Mouse (Mus musculus) lung, embryonic 16.5 days (tissue): ENCODE results near the gene Rbms3. TPM values are rescaled to one million over a fixed set of nuclear protein-coding genes. Genes with fewer than 3 reads are reported as not detected.

Source experiments
- ATAC-seq: fragments of 200-750 bp; cut with Nextera tagmentation; 2 replicates; pipeline ENCODE4 v1.8.0; 2017; ENCODE audit warnings: low read depth, mild to moderate bottlenecking, moderate library complexity
- H3K27ac ChIP-seq: fragments of 300-500 bp; sonication (generic); 2 replicates; pipeline ENCODE4 v1.5.1; 2014; ENCODE audit warnings: mild to moderate bottlenecking, control low read depth, low read length
- H3K27me3 ChIP-seq: fragments of 300-500 bp; sonication (generic); 2 replicates; pipeline ENCODE4 v1.6.1; 2014; ENCODE audit warnings: low read depth, low read length, mixed read lengths; ENCODE audit not compliant: control insufficient read depth, insufficient read depth
- H3K36me3 ChIP-seq: fragments of 300-500 bp; sonication (generic); 2 replicates; pipeline ENCODE4 v1.6.1; 2014; ENCODE audit warnings: low read length; ENCODE audit not compliant: control insufficient read depth, insufficient read depth
- H3K4me1 ChIP-seq: fragments of 300-500 bp; sonication (generic); replicated peaks from 2 replicates; pipeline ENCODE4 v1.6.1; 2014; ENCODE audit warnings: low read length, mixed read lengths; ENCODE audit not compliant: control insufficient read depth, insufficient read depth
- H3K4me2 ChIP-seq: fragments of 300-500 bp; sonication (generic); 2 replicates; pipeline ENCODE4 v1.6.1; 2014; ENCODE audit warnings: low read depth, low read length, control low read depth
- H3K4me3 ChIP-seq: fragments of 300-500 bp; sonication (generic); 2 replicates; pipeline ENCODE4 v1.5.1; 2014; ENCODE audit warnings: mild to moderate bottlenecking, low read length, control low read depth
- H3K9ac ChIP-seq: fragments of 300-500 bp; sonication (generic); 2 replicates; pipeline ENCODE4 v1.6.1; 2014; ENCODE audit warnings: low read length, control low read depth
- H3K9me3 ChIP-seq: fragments of 300-500 bp; sonication (generic); 2 replicates; pipeline ENCODE4 v1.6.1; 2016; ENCODE audit warnings: low read length; ENCODE audit not compliant: control insufficient read depth
- WGBS: fragments of 180-500 bp; shearing (Covaris S2); extraction: QIAGEN DNeasy Blood & Tissue Kit; methylation state at CpG from one replicate; pipeline ENCODE4 v1.1.7; 2014; 5-methylcytosine and 5-hydroxymethylcytosine counted together
- polyA plus RNA-seq: library from polyadenylated mRNA; unstranded; fragments of >200 nt; fragmentation: Nextera tagmentation; extraction: Ambion mirVana; gene quantifications from 2 replicates; pipeline ENCODE4 v1.2.1, GENCODE M21; 2015

Gene Rbms3
- polyA plus RNA-seq, 1 experiment from 2014 or later: 104 TPM

- H3K27me3 ChIP-seq: no peaks in the 10 kb centered on the region
- peaks cover 4% of the 10 kb centered on the region; the same call in 1 of the 2 replicates for H3K9me3 ChIP-seq
- no peak overlapping the region for H3K9ac ChIP-seq
- peaks cover 2% of the 10 kb centered on the region; the same call in 1 of the 2 replicates for H3K36me3 ChIP-seq
- H3K4me1 ChIP-seq: peaks cover 15% of the 10 kb centered on the region
- H3K4me3 ChIP-seq: no peak overlapping the region
- no peak overlapping the region for H3K27ac ChIP-seq
- no peak for ATAC-seq
- 87% methylated on average over 6 of the region's 6 CpGs for WGBS
- no peak overlapping the region for H3K4me2 ChIP-seq
Measured at GRCm38 (mm10) chr9:117065601-117066000, 564.1 kb downstream of the Rbms3 start.

- Histone ChIP-seq H3K27me3 (no peaks in the 10 kb centered on the region), H3K4me3 (no peak overlapping the region), H3K4me1 (no peaks in the 10 kb centered on the region), H3K36me3 (no peaks in the 10 kb centered on the region), H3K9ac (no peak overlapping the region), H3K9me3 (no peaks in the 10 kb centered on the region), H3K27ac (no peak overlapping the region), H3K4me2 (no peak overlapping the region)
- 75% methylated on average over 1 of the region's 1 CpGs for WGBS
- ATAC-seq: no peak
Measured at GRCm38 (mm10) chr9:117059586-117059985, 570.1 kb downstream of the Rbms3 start.

GRCm38 (mm10) chr9:117059135-117059534 lies 570.6 kb downstream of the Rbms3 start:
- Histone ChIP-seq H3K4me2 (no peak overlapping the region), H3K4me3 (no peak overlapping the region), H3K27me3 (no peaks in the 10 kb centered on the region), H3K36me3 (0 out of 2 replicates have a peak, but pooled peaks cover under 1% of the 10 kb centered on the region), H3K27ac (no peak overlapping the region), H3K9me3 (no peaks in the 10 kb centered on the region), H3K4me1 (no peaks in the 10 kb centered on the region), H3K9ac (no peak overlapping the region)
- no peak for ATAC-seq
- 84% methylated on average over 6 of the region's 6 CpGs for WGBS

- ATAC-seq: no peak
- Histone ChIP-seq H3K27me3 (no peaks in the 10 kb centered on the region), H3K4me3 (no peak overlapping the region), H3K9ac (no peak overlapping the region), H3K36me3 (peaks cover 11% of the 10 kb centered on the region), H3K9me3 (peaks cover 2% of the 10 kb centered on the region; the same call in 1 of the 2 replicates), H3K4me2 (no peak overlapping the region), H3K4me1 (no peaks in the 10 kb centered on the region), H3K27ac (no peak overlapping the region)
- WGBS: 93% methylated on average over 2 of the region's 2 CpGs
Measured at GRCm38 (mm10) chr9:117051935-117052334, 577.8 kb downstream of the Rbms3 start.

- Histone ChIP-seq H3K4me3 (no peak overlapping the region), H3K9ac (no peak overlapping the region), H3K36me3 (peaks cover 11% of the 10 kb centered on the region), H3K27ac (no peak overlapping the region), H3K4me1 (no peaks in the 10 kb centered on the region), H3K27me3 (no peaks in the 10 kb centered on the region), H3K4me2 (no peak overlapping the region), H3K9me3 (peaks cover 2% of the 10 kb centered on the region; the same call in 1 of the 2 replicates)
- 83% methylated on average over 1 of the region's 1 CpGs for WGBS
- no peak for ATAC-seq
Measured at GRCm38 (mm10) chr9:117048641-117049040, 581.1 kb downstream of the Rbms3 start.

GRCm38 (mm10) chr9:117041993-117042366 lies 587.7 kb downstream of the Rbms3 start:
- WGBS: 30% methylated on average over 2 of the region's 2 CpGs
- Histone ChIP-seq H3K4me3 (no peak overlapping the region), H3K4me2 (no peak overlapping the region), H3K27me3 (no peaks in the 10 kb centered on the region), H3K9ac (no peak overlapping the region), H3K9me3 (no peaks in the 10 kb centered on the region), H3K36me3 (0 out of 2 replicates have a peak, but pooled peaks cover 2% of the 10 kb centered on the region), H3K27ac (no peak overlapping the region), H3K4me1 (peaks cover 7% of the 10 kb centered on the region)
- no peak for ATAC-seq

GRCm38 (mm10) chr9:117041291-117041992 lies 588.3 kb downstream of the Rbms3 start:
- Histone ChIP-seq H3K27ac (no peak overlapping the region), H3K9ac (no peak overlapping the region), H3K4me1 (peaks cover 7% of the 10 kb centered on the region), H3K4me3 (no peak overlapping the region), H3K4me2 (no peak overlapping the region), H3K27me3 (no peaks in the 10 kb centered on the region), H3K36me3 (0 out of 2 replicates have a peak, but pooled peaks cover 2% of the 10 kb centered on the region), H3K9me3 (no peaks in the 10 kb centered on the region)
- ATAC-seq: no peak

GRCm38 (mm10) chr9:117039941-117040453 lies 589.7 kb downstream of the Rbms3 start:
- no peak overlapping the region for H3K4me3 ChIP-seq
- no peak overlapping the region for H3K9ac ChIP-seq
- peak overlapping the region; percentile 25; the same call in 1 of the 2 replicates for H3K27ac ChIP-seq
- H3K27me3 ChIP-seq: no peaks in the 10 kb centered on the region
- peaks cover 7% of the 10 kb centered on the region for H3K4me1 ChIP-seq
- ATAC-seq: peak; percentile 82
- H3K36me3 ChIP-seq: 0 out of 2 replicates have a peak, but pooled peaks cover 2% of the 10 kb centered on the region
- WGBS: 39% methylated on average over 6 of the region's 6 CpGs
- no peak overlapping the region for H3K4me2 ChIP-seq
- H3K9me3 ChIP-seq: no peaks in the 10 kb centered on the region

- H3K9ac ChIP-seq: no peak overlapping the region
- peaks cover 16% of the 10 kb centered on the region for H3K4me1 ChIP-seq
- WGBS: 79% methylated on average over 1 of the region's 1 CpGs
- ATAC-seq: no peak
- H3K4me2 ChIP-seq: no peak overlapping the region
- H3K27ac ChIP-seq: no peak overlapping the region
- H3K9me3 ChIP-seq: no peaks in the 10 kb centered on the region
- H3K27me3 ChIP-seq: no peaks in the 10 kb centered on the region
- no peak overlapping the region for H3K4me3 ChIP-seq
- H3K36me3 ChIP-seq: no peaks in the 10 kb centered on the region; the same call in none of the 2 replicates
Measured at GRCm38 (mm10) chr9:117032690-117033089, 597.0 kb downstream of the Rbms3 start.
